16 mouse cellular contexts compared by ENCODE assay signal in genomic region chr5:110928289-110928688, GRCm38 (mm10). TPM values are rescaled to one million over a fixed set of nuclear protein-coding genes. Genes with fewer than 3 reads are reported as not detected.
A peak's percentile ranks its signal among the peaks of the same experiment; 100 is the strongest.
DNase-seq lines count a peak whose midpoint lies in the region.
"Had no signal": no experiment of that assay in that cellular context is flagged by ENCODE, and none has a peak within 500 bp of the region (broad histone marks: within the 10 kb centered on the region; RNA-seq: fewer than 3 reads in every experiment).

No protein-coding gene starts in this region.

- H3K27ac ChIP-seq in heart, embryonic 10.5 days, result no peak overlapping the region
- H3K27ac ChIP-seq: hindbrain, embryonic 15.5 days; neural tube, embryonic 12.5 days had no signal

- H3K27me3 ChIP-seq in heart, embryonic 10.5 days (ENCODE audit: insufficient read depth, poor library complexity, severe bottlenecking), result no peaks in the 10 kb centered on the region
- H3K27me3 ChIP-seq: hindbrain, embryonic 15.5 days; neural tube, embryonic 12.5 days had no signal

- no peaks in the 10 kb centered on the region for H3K9me3 ChIP-seq in heart, embryonic 10.5 days
- H3K9me3 ChIP-seq: hindbrain, embryonic 15.5 days had no signal

- intact Hi-C loops in heart, postnatal 10 days (cut with DNase I), result no loop called here

- no peak overlapping the region for H3K4me3 ChIP-seq in heart, embryonic 10.5 days
- H3K4me3 ChIP-seq: hindbrain, embryonic 15.5 days; neural tube, embryonic 12.5 days had no signal

- 64% methylated on average over 3 of the region's 3 CpGs for WGBS in heart, embryonic 10.5 days

- no peaks in the 10 kb centered on the region; the same call in 1 of the 2 replicates for H3K4me1 ChIP-seq in heart, embryonic 10.5 days
- H3K4me1 ChIP-seq: neural tube, embryonic 12.5 days had no signal

- peaks cover 6% of the 10 kb centered on the region; the same call in 1 of the 2 replicates for H3K36me3 ChIP-seq in heart, embryonic 10.5 days
- H3K36me3 ChIP-seq: hindbrain, embryonic 15.5 days had no signal

- DNase-seq in heart, adult 8-10 months (ENCODE audit: low spot score), result peak; percentile 55
- DNase-seq in heart, embryonic 10.5 days (ENCODE audit: low spot score), result no peak
- DNase-seq in testis, postnatal 14 days (ENCODE audit: low spot score), result peak; percentile 14
- no peak for DNase-seq in testis, postnatal 10 days (ENCODE audit: low spot score)
- DNase-seq in heart, postnatal 10 days, result peak; percentile 41 to 43
- DNase-seq in adrenal gland, postnatal 10 days, result no peak
- DNase-seq in MN1 (ENCODE audit: low spot score), result no peak
- DNase-seq: cerebellum, adult 9-11 months; embryo, embryonic 11 days; gastrocnemius, postnatal 10 days; kidney, adult 11 months; kidney, postnatal 4 days; left cerebral cortex, postnatal 4 days; thymus, adult 2 months had no signal

RNA-seq across cellular contexts. Expression of gene Ttc28, which starts 48.7 kb away (rescaled TPM):
- 10 to 100 TPM; 11.0 to 17.2 (median 12.3) TPM for total RNA-seq in heart, adult 8-10 months (2022)
- polyA plus RNA-seq in heart, embryonic 10.5 days (2016; fragmentation: Nextera tagmentation; extraction: Ambion mirVana), result 7.3 and 10.9 TPM in 2 replicates
- 10 to 100 TPM; 26.7 to 29.3 TPM for total RNA-seq in heart, postnatal 10 days (2021)
- total RNA-seq in adrenal gland, postnatal 10 days (2021), result 10 to 100 TPM; 25.0 to 29.1 TPM

Comparison
In these comparisons a context has a peak if more than half of its experiments do, and no peak if none do; other contexts are left out.
1. DNase-seq: peak in heart, adult 8-10 months (single experiment), testis, postnatal 14 days (single experiment) and heart, postnatal 10 days (2 of 2); none in heart, embryonic 10.5 days (single experiment), testis, postnatal 10 days (single experiment), adrenal gland, postnatal 10 days (single experiment) and MN1 (single experiment).